Mouse (Mus musculus) limb, embryonic 14.5 days (tissue): ENCODE measurements around the gene 4930524J08Rik. TPM values are rescaled to one million over a fixed set of nuclear protein-coding genes. Genes with fewer than 3 reads are reported as not detected.

Experiments
- ATAC-seq: fragments of 200-750 bp; cut with Nextera tagmentation; 2 replicates; pipeline ENCODE4 v1.8.0; 2017; ENCODE audit warnings: low read depth, moderate number of reproducible peaks, moderate TSS enrichment; ENCODE audit not compliant: low FRiP score
- DNase-seq: peaks from one replicate; pipeline ENCODE4 v3.0.0-alpha.2; 2015; ENCODE audit warnings: low spot score
- H3K27ac ChIP-seq: fragments of 300-500 bp; sonication (generic); replicated peaks from 2 replicates; pipeline ENCODE4 v1.5.1; 2014; ENCODE audit warnings: low read depth, mild to moderate bottlenecking, low read length, moderate library complexity, mixed read lengths
- H3K27me3 ChIP-seq: fragments of 300-500 bp; sonication (generic); 2 replicates; pipeline ENCODE4 v1.6.1; 2014; ENCODE audit warnings: low read length, mixed read lengths; ENCODE audit not compliant: control insufficient read depth, insufficient read depth
- H3K36me3 ChIP-seq: fragments of 300-500 bp; sonication (generic); 2 replicates; pipeline ENCODE4 v1.6.1; 2014; ENCODE audit warnings: mild to moderate bottlenecking, low read length, moderate library complexity, mixed read lengths; ENCODE audit not compliant: control insufficient read depth, insufficient read depth
- H3K4me1 ChIP-seq: fragments of 300-500 bp; sonication (generic); 2 replicates; pipeline ENCODE4 v1.6.1; 2014; ENCODE audit warnings: antibody characterized with exemption, low read length, mixed read lengths; ENCODE audit not compliant: control insufficient read depth, insufficient read depth
- H3K4me2 ChIP-seq: fragments of 300-500 bp; sonication (generic); replicated peaks from 2 replicates; pipeline ENCODE4 v1.6.1; 2014; ENCODE audit warnings: low read depth, mild to moderate bottlenecking, low read length, moderate library complexity; ENCODE audit not compliant: severe bottlenecking
- H3K4me3 ChIP-seq: fragments of 300-500 bp; sonication (generic); replicated peaks from 2 replicates; pipeline ENCODE4 v1.5.1; 2014; ENCODE audit warnings: low read length
- H3K9ac ChIP-seq: fragments of 300-500 bp; sonication (generic); 2 replicates; pipeline ENCODE4 v1.6.1; 2014; ENCODE audit warnings: mild to moderate bottlenecking, low read depth, low read length, moderate library complexity; ENCODE audit not compliant: severe bottlenecking
- H3K9me3 ChIP-seq: fragments of 300-500 bp; sonication (generic); 2 replicates; pipeline ENCODE4 v1.6.1; 2016; ENCODE audit warnings: low read length; ENCODE audit not compliant: control insufficient read depth
- POLR2A ChIP-seq: fragments of 200-500 bp; IDR thresholded peaks from 2 replicates; pipeline ENCODE4 v1.8.0; 2012; ENCODE audit warnings: inconsistent platforms, mild to moderate bottlenecking, moderate library complexity, borderline replicate concordance; ENCODE audit not compliant: insufficient read depth, insufficient read length; ENCODE audit errors: extremely low read depth
- WGBS: fragments of 180-500 bp; shearing (Covaris S2); extraction: QIAGEN DNeasy Blood & Tissue Kit; methylation state at CpG from one replicate; pipeline ENCODE4 v1.1.7; 2014; 5-methylcytosine and 5-hydroxymethylcytosine counted together
- polyA plus RNA-seq, 2 experiments: library from polyadenylated mRNA; depleted of rRNA in 1 of 2; stranded (reverse) in 1 of 2; unstranded in 1 of 2; fragments of >200 nt; fragmentation: Nextera tagmentation in 1 of 2; extraction: Ambion mirVana in 1 of 2; gene quantifications; 2 replicates each; pipeline versions ENCODE4 v1.2.1 to v1.2.3; 2012 to 2014

Gene 4930524J08Rik
- polyA plus RNA-seq (2012; rRNA removed) (6.6 and 7.7 TPM in 2 replicates), polyA plus RNA-seq (2014; fragmentation: Nextera tagmentation; extraction: Ambion mirVana) (2.0 and 2.4 TPM in 2 replicates)

DNA sequence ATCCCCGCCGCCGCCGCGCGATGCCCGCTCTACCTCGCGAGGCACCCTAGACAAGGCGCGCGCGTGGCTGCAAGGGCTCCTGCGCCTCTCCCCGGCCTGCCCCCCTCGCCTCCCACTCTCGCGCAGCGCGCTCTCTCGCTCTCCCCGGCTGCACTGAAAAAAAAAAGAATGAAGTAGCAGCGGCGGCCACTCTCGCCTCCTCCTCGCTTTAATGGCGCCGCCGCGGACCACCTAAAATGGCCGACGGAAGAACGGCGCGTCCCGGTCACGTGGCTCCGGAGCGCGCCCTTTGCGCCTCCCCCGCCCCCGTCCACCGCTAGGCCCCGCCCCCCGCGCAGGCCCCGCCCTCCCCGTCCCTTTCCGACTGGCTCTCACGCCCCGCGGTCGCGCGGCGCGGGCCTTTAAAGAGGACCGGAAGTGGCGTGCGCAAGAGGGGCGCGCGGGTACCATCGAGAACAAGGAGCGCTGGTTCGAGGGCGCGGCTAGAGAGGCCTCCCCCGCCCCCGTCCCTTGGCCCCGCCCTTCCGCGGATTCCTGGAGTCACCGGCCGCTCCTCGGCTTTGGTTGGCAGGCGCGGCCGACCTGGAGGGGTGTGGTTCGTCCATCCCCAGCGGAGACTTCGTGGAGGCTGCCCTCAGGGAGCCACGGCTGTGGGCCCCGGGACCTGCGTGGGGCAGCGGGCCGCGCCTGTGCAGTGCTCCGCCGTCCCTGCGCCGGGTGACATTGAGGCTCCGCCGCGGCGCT is at the start of gene 4930524J08Rik, which contains the start of gene Hnrnpd:
TSS of gene 4930524J08Rik (plus strand) at position 363 of the 744 bp plus-strand sequence.
TSS of gene Hnrnpd (minus strand) at position 240 of the 744 bp plus-strand sequence.
- Histone ChIP-seq H3K9me3 (no peaks in the 10 kb centered on the region), H3K4me2 (peak within 1 kb of the TSS; percentile 72), H3K36me3 (peaks cover 16% of the 10 kb centered on the region), H3K27ac (peak within 1 kb of the TSS; percentile 100), H3K27me3 (no peaks in the 10 kb centered on the region), H3K9ac (peak within 1 kb of the TSS; percentile 97), H3K4me3 (peak within 1 kb of the TSS; percentile 96), H3K4me1 (peaks cover 17% of the 10 kb centered on the region)
- peak; percentile 85; the same call in 1 of the 2 replicates for TF ChIP-seq POLR2A
- DNase-seq (peak; percentile 97), ATAC-seq (peak; percentile 96)
- WGBS, result 1% methylated on average over 57 of the region's 97 CpGs

DNA sequence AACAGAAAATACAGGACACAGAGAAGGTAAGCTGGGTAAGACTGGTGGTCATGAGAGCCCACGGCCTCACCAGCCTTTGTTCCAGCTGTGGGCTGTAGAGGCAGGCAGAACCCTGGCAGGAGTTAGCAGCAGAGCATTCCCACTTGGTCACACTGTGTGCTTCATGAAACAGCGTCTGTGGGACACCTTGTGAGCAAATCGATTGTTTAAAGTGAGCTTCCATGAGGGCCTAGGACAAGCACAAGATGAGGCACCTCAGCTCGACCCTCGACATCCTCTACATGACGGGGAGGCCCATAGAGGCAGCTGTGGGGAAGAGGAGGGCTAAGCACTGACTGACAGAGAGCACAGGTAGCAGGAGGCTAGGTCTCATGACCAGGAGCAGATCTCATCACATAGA is 47.0 kb upstream of the 4930524J08Rik start:
- Histone ChIP-seq H3K4me2 (no peak overlapping the region), H3K9ac (no peak overlapping the region), H3K36me3 (no peaks in the 10 kb centered on the region), H3K4me3 (no peak overlapping the region), H3K27ac (no peak overlapping the region), H3K27me3 (no peaks in the 10 kb centered on the region), H3K4me1 (no peaks in the 10 kb centered on the region), H3K9me3 (no peaks in the 10 kb centered on the region)
- WGBS, result 79% methylated on average over 6 of the region's 6 CpGs
- ATAC-seq (no peak), DNase-seq (no peak)
- TF ChIP-seq POLR2A, result no peak

DNA sequence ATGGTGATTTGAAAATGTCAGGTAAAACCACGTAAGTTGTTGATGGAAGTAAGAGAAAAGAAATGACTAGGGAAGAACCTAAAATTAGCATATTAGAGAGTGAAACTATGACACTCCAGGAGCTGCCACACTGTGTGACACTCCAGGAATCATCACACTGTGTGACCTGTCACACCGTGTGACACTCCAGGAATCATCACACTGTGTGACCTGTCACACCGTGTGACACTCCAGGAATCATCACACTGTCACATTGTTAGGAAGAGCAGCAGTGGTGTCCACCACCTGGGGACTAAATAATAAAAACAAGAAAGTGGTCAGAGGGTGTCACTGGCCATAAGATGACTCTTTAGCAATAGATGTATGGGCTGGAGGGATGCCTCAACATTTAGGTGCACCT is 39.4 kb upstream of the 4930524J08Rik start:
- no peak overlapping the region for H3K4me2 ChIP-seq
- no peaks in the 10 kb centered on the region for H3K36me3 ChIP-seq
- no peak overlapping the region for H3K9ac ChIP-seq
- WGBS, result 73% methylated on average over 3 of the region's 3 CpGs
- no peak overlapping the region for H3K27ac ChIP-seq
- DNase-seq, result no peak
- H3K27me3 ChIP-seq, result no peaks in the 10 kb centered on the region
- no peak for TF ChIP-seq POLR2A
- no peaks in the 10 kb centered on the region for H3K4me1 ChIP-seq
- ATAC-seq, result no peak
- no peak overlapping the region for H3K4me3 ChIP-seq
- 0 out of 2 replicates have a peak, but pooled peaks cover 2% of the 10 kb centered on the region for H3K9me3 ChIP-seq

DNA sequence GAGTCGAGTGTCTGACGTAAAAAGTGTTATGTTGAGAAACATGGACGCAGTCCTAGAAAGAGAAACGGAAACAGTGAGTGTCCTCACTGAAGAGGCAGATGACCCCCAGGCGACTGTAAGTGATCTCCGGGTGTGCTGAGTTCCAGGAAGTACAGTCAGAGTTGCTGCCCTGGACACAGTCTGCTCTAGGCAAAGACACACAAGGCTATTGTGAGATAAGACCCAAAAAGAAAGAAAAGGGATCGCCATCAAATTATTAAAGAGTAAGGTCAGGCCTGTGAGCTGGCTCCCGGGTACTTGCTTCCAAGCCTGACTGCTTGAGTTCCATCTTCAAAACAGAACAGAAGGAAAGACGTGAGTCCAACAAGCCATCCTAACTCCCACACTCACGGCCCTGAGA is 37.6 kb upstream of the 4930524J08Rik start:
- ATAC-seq, result no peak
- WGBS, result 85% methylated on average over 10 of the region's 10 CpGs
- Histone ChIP-seq H3K27me3 (no peaks in the 10 kb centered on the region), H3K9ac (no peak overlapping the region), H3K4me1 (no peaks in the 10 kb centered on the region), H3K9me3 (0 out of 2 replicates have a peak, but pooled peaks cover 7% of the 10 kb centered on the region), H3K27ac (no peak overlapping the region), H3K4me2 (no peak overlapping the region), H3K4me3 (no peak overlapping the region), H3K36me3 (no peaks in the 10 kb centered on the region)
- no peak for DNase-seq
- TF ChIP-seq POLR2A, result no peak

DNA sequence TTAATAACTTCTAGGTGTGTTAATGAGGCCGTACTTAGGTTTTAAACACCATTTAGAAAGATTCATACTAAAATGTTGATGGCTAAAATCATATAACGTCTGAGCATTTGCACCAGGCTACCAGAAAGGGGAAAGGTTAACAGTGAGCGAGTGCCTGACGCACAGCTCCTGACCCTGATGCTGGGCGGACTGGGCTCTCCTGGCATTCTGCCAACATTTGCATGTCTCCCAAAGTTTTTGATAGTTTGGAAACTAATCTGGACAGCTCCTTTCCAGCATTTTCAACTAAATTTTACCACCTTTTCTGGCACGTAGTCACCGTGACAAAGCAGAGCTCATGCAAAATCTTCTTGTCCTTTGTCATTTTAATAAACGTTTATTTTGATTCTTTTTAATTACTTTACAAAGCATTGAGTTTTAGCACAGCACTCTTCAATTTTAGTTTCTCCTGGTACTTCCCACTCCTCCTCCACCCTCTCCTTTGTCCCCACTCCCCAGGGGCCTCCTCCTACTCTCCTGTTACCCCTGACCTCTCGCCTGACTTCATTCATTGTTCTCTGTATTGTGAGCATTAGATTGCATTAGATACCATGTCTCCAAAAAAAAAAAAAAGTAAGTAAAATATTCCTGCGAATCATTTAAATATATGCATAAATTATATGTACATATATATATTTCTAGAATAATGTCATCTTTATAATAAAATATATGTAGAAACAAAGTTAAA is 36.9 kb upstream of the 4930524J08Rik start:
- no peak for ATAC-seq
- H3K4me3 ChIP-seq, result no peak overlapping the region
- no peak for TF ChIP-seq POLR2A
- H3K4me2 ChIP-seq, result no peak overlapping the region
- no peaks in the 10 kb centered on the region for H3K4me1 ChIP-seq
- 0 out of 2 replicates have a peak, but pooled peaks cover 7% of the 10 kb centered on the region for H3K9me3 ChIP-seq
- no peak overlapping the region for H3K27ac ChIP-seq
- WGBS, result 63% methylated on average over 10 of the region's 10 CpGs
- H3K9ac ChIP-seq, result no peak overlapping the region
- H3K36me3 ChIP-seq, result no peaks in the 10 kb centered on the region
- H3K27me3 ChIP-seq, result no peaks in the 10 kb centered on the region
- peak; percentile 14 for DNase-seq
